Mouse (Mus musculus) activated CD4-positive, CD25-positive, alpha-beta regulatory T cell (primary cell): ENCODE data around the gene Zfp318. TPM values are rescaled to one million over a fixed set of nuclear protein-coding genes. Genes with fewer than 3 reads are reported as not detected.

Source experiments
- polyA plus RNA-seq, 2 experiments: library from polyadenylated mRNA; unstranded; fragments of 100-300 nt; shearing (Covaris generic); gene quantifications; one replicate each; pipeline ENCODE4 v1.2.1; 2017

Zfp318 gene
- polyA plus RNA-seq, result 1 to 10 TPM; 5.5 to 8.9 TPM

DNA sequence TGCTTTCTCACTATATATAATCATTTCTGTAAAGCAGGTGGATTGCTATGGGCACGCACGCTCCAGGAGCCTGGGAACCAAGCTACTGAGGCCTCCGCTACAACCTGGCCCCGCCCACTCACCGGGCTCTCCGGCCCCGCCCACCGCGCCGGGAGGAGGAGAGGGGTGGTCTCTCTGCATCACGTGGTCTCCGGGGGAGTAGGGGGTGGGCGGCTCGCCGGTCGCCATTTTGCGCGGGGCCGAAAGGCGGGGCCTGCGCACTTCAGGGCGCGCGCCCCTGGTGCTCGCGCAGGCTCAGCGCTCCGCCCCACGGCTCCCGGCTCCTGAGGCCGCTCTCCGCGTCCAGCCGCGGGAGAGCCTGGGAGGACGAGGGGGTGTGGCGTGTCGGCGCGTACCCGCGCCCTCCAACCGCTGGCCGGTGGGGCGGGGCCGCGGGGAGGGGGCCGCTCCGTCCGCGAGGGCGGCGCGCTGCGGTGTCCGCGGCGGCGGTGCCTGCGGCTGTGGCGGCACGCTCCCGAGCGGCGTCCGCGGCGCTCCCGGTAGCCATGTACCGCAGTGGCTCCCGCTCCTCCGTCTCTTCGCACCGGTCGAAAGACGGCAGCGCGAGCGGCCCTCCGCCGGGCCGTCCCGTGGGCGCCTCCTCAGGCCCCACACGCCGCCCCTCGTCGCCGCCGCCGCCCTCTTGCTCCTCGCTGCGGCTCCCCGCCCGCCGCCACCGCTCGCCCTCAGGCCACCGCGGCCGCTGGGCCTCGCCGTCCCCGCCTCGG is at the start of gene Zfp318:
Gene Zfp318 (plus strand): TSS at position 438 of the 767 bp plus-strand sequence.

DNA sequence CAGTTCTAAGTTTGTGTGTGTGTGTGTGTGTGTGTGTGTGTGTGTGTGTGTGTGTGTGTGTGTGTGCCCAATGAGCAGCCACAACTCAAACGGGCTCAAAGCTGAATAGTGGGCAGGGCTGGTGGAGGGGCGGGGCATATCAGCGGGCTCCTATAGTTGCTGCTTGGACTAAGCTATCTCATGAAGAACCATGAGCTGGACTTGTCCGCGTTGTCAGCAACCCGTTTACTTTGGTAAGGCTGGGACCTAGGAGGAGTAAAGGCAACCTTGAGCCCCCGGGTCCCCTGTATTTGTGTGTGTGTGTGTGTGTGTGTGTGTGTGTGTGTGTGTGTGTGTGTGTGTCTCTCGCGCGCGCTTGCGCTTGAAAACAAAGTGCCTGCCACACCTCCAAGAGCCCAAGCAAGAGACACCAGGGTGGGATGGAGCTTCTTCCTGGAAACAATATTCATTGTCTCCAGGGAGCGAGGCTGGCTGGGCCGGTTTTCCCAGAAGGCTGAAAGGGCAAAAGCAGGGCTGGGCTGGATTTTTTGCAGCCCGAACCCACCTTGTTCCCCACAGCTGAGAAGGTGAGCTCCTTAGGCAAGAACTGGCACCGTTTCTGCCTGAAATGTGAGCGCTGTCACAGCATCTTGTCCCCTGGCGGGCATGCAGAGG is 45.4 kb downstream of the Zfp318 start, which contains the start of gene Crip3:
Gene Crip3 (plus strand): TSS at position 166 of the 654 bp plus-strand sequence.

DNA sequence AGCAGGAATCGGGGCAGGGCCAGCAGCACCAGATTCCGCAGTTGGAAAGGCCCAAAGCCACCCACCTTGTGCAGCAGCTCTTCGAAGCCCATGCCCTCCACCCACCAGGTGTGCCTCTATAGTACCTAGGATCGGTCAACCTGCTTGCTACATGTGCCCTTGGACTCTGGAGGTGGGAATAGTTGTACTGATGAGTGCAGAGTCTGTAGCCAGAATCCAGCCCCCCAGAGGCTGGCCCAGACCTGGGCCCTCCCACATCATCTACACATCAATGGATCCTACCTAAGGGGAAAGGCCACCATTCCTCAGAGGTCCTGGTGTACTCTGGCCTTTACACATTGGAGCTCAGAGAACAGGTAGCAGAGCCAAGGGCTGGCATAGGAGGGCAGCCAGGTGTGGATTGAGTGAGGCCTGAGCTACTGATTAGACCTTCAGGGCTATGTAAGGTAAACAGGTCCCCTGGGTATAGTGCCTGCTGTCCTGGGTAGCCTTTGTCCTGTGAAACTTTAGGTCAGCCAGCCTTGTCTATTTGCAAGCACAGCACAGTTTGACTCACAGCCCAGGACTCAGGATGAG is 54.9 kb downstream of the Zfp318 start, which contains the start of gene Slc22a7:
Gene Slc22a7 (minus strand): TSS at position 160 of the 576 bp plus-strand sequence.

Other genes starting within 250 kb of the Zfp318 start
- gene Rsph9, start 239.5 kb upstream of the Zfp318 start, polyA plus RNA-seq, result 1 to 10 TPM in 1 of 2 experiments, under 1 TPM in 1; 0.45 to 2.1 TPM
- 10 to 100 TPM; 53.3 to 59.9 TPM for gene Mad2l1bp, start 230.2 kb upstream of the Zfp318 start, polyA plus RNA-seq
- 10 to 100 TPM; 81.7 to 84.5 TPM for gene Gtpbp2, start 222.7 kb upstream of the Zfp318 start, polyA plus RNA-seq
- gene Polh, start 181.1 kb upstream of the Zfp318 start, polyA plus RNA-seq, result 1 to 10 TPM; 6.2 to 6.3 TPM
- 10 to 100 TPM; 33.3 to 33.6 TPM for gene Xpo5, start 180.9 kb upstream of the Zfp318 start, polyA plus RNA-seq
- gene Polr1c, start 135.7 kb upstream of the Zfp318 start, polyA plus RNA-seq, result 10 to 100 TPM; 39.4 to 64.3 TPM
- 100 to 1,000 TPM; 171 to 238 TPM for gene Yipf3, start 135.7 kb upstream of the Zfp318 start, polyA plus RNA-seq
- gene Lrrc73, start 130.2 kb upstream of the Zfp318 start, polyA plus RNA-seq, result under 1 TPM; 0.18 to 0.33 TPM
- gene Tjap1, start 100.7 kb upstream of the Zfp318 start, polyA plus RNA-seq, result 10 to 100 TPM; 23.2 to 28.3 TPM
- gene Dlk2, start 86.3 kb upstream of the Zfp318 start, polyA plus RNA-seq, result under 1 TPM in 1 of 2 experiments, not detected in 1; 0.14 TPM
- 1 to 10 TPM; 4.2 to 6.3 TPM for gene Abcc10, start 55.4 kb upstream of the Zfp318 start, polyA plus RNA-seq
- under 1 TPM in 1 of 2 experiments, not detected in 1; 0.18 TPM for gene Crip3, start 45.2 kb downstream of the Zfp318 start, polyA plus RNA-seq
- not detected for gene Slc22a7, start 54.7 kb downstream of the Zfp318 start, polyA plus RNA-seq
- under 1 TPM; 0.23 to 0.81 TPM for gene Ttbk1, start 103.9 kb downstream of the Zfp318 start, polyA plus RNA-seq
- gene Dnph1, start 113.0 kb downstream of the Zfp318 start, polyA plus RNA-seq, result 1 to 10 TPM; 2.9 to 5.3 TPM
- gene Cul9, start 162.7 kb downstream of the Zfp318 start, polyA plus RNA-seq, result 1 to 10 TPM; 1.3 to 5.6 TPM
- 10 to 100 TPM; 22.6 to 41.9 TPM for gene Srf, start 172.4 kb downstream of the Zfp318 start, polyA plus RNA-seq
- gene Ptk7, start 245.8 kb downstream of the Zfp318 start, polyA plus RNA-seq, result under 1 TPM in 1 of 2 experiments, not detected in 1; 0.22 TPM